In genomic region chr15:98973015-98973614, GRCm38 (mm10) we compare ENCODE assay signal across 12 mouse cellular contexts. TPM values are rescaled to one million over a fixed set of nuclear protein-coding genes. Genes with fewer than 3 reads are reported as not detected.
DNase-seq lines count a peak whose midpoint lies in the region; ATAC-seq lines count a peak whose summit lies in the region.
"Had no signal": no experiment of that assay in that cellular context is flagged by ENCODE, and none has a peak within 500 bp of the region (broad histone marks: within the 10 kb centered on the region; RNA-seq: fewer than 3 reads in every experiment).

No protein-coding gene starts in this region.

- no peaks in the 10 kb centered on the region for H3K27me3 ChIP-seq in embryonic facial prominence, embryonic 13.5 days
- H3K27me3 ChIP-seq in hindbrain, embryonic 15.5 days = no peaks in the 10 kb centered on the region
- no peaks in the 10 kb centered on the region for H3K27me3 ChIP-seq in midbrain, embryonic 13.5 days

- intact Hi-C loops in heart, postnatal 14 days (cut with DNase I) = no loop called here

- peak overlapping the region; percentile 58 for H3K27ac ChIP-seq in embryonic facial prominence, embryonic 13.5 days
- H3K27ac ChIP-seq in hindbrain, embryonic 15.5 days (replicated peaks) = peak overlapping the region; percentile 99
- peak overlapping the region; percentile 99 for H3K27ac ChIP-seq in midbrain, embryonic 13.5 days

- ATAC-seq in embryonic facial prominence, embryonic 13.5 days (ENCODE audit: insufficient number of reproducible peaks, insufficient read depth, low FRiP score, low TSS enrichment, low read depth) = no peak
- ATAC-seq in hindbrain, embryonic 15.5 days (ENCODE audit: low FRiP score, low read depth) = no peak
- ATAC-seq in midbrain, embryonic 13.5 days = no peak
- ATAC-seq in megakaryocyte-erythroid progenitor cell, adult 5-6 weeks (replicated peaks; ENCODE audit: low FRiP score, low TSS enrichment, poor library complexity, severe bottlenecking) = no peak

- no peaks in the 10 kb centered on the region for H3K36me3 ChIP-seq in embryonic facial prominence, embryonic 13.5 days
- no peaks in the 10 kb centered on the region for H3K36me3 ChIP-seq in hindbrain, embryonic 15.5 days
- H3K36me3 ChIP-seq in midbrain, embryonic 13.5 days = no peaks in the 10 kb centered on the region

- WGBS in embryonic facial prominence, embryonic 13.5 days = 80% methylated on average over 9 of the region's 9 CpGs
- 58% methylated on average over 9 of the region's 9 CpGs for WGBS in hindbrain, embryonic 15.5 days
- WGBS in midbrain, embryonic 13.5 days = 83% methylated on average over 9 of the region's 9 CpGs

- peak; percentile 58 for DNase-seq in brain, adult 2 months (ENCODE audit: low read depth, low spot score)
- no peak for DNase-seq in left cerebral cortex, adult 8-10 months (ENCODE audit: low spot score in 2 of 2)
- DNase-seq in heart, postnatal 14 days = no peak
- DNase-seq: lung, adult 2 months had no signal

- no peaks in the 10 kb centered on the region for H3K9me3 ChIP-seq in embryonic facial prominence, embryonic 13.5 days
- H3K9me3 ChIP-seq in hindbrain, embryonic 15.5 days = no peaks in the 10 kb centered on the region
- H3K9me3 ChIP-seq in midbrain, embryonic 13.5 days = no peaks in the 10 kb centered on the region

- H3K9ac ChIP-seq in embryonic facial prominence, embryonic 13.5 days = no peak overlapping the region
- no peak overlapping the region for H3K9ac ChIP-seq in hindbrain, embryonic 15.5 days
- H3K9ac ChIP-seq in midbrain, embryonic 13.5 days (replicated peaks) = no peak overlapping the region

- no peak overlapping the region for H3K4me2 ChIP-seq in embryonic facial prominence, embryonic 13.5 days
- H3K4me2 ChIP-seq in hindbrain, embryonic 15.5 days = no peak overlapping the region
- no peak overlapping the region for H3K4me2 ChIP-seq in midbrain, embryonic 13.5 days (replicated peaks)

- H3K4me3 ChIP-seq in embryonic facial prominence, embryonic 13.5 days = no peak overlapping the region
- H3K4me3 ChIP-seq in hindbrain, embryonic 15.5 days = no peak overlapping the region
- no peak overlapping the region for H3K4me3 ChIP-seq in midbrain, embryonic 13.5 days (replicated peaks)
- H3K4me3 ChIP-seq: erythroblast, embryonic 14.5 days had no signal

- peaks cover 58% of the 10 kb centered on the region for H3K4me1 ChIP-seq in embryonic facial prominence, embryonic 13.5 days
- H3K4me1 ChIP-seq in hindbrain, embryonic 15.5 days (replicated peaks) = peaks cover 70% of the 10 kb centered on the region
- H3K4me1 ChIP-seq in midbrain, embryonic 13.5 days (replicated peaks) = peaks cover 72% of the 10 kb centered on the region

RNA-seq across cellular contexts. Expression of gene Tuba1a, which starts 19.6 kb away (rescaled TPM):
- 1,291 and 1,480 TPM in 2 replicates for polyA plus RNA-seq in embryonic facial prominence, embryonic 13.5 days (2015; fragmentation: Nextera tagmentation; extraction: Ambion mirVana)
- polyA plus RNA-seq in hindbrain, embryonic 15.5 days (2015; fragmentation: Nextera tagmentation; extraction: Ambion mirVana) = 14,750 and 15,534 TPM in 2 replicates
- 15,883 and 15,999 TPM in 2 replicates for polyA plus RNA-seq in midbrain, embryonic 13.5 days (2015; fragmentation: Nextera tagmentation; extraction: Ambion mirVana)
- 100 to 1,000 TPM; 904 to 960 (median 945) TPM for total RNA-seq in left cerebral cortex, adult 8-10 months (2022)
- 4.5 and 10.2 TPM in 2 replicates for total RNA-seq in megakaryocyte-erythroid progenitor cell, adult 5-6 weeks (2014; fragmentation: Nextera tagmentation)
- total RNA-seq in megakaryocyte-erythroid progenitor cell, adult 5-6 weeks (2017) = 9.7 and 16.0 TPM in 2 replicates
- 100 to 1,000 TPM; 116 to 154 TPM for total RNA-seq in heart, postnatal 14 days (2021)

RNA-seq across cellular contexts. Expression of gene Gm49450, which starts 19.8 kb away (rescaled TPM):
- not detected in 2 replicates for polyA plus RNA-seq in embryonic facial prominence, embryonic 13.5 days (2015; fragmentation: Nextera tagmentation; extraction: Ambion mirVana)
- polyA plus RNA-seq in hindbrain, embryonic 15.5 days (2015; fragmentation: Nextera tagmentation; extraction: Ambion mirVana) = not detected in 2 replicates
- polyA plus RNA-seq in midbrain, embryonic 13.5 days (2015; fragmentation: Nextera tagmentation; extraction: Ambion mirVana) = not detected in 2 replicates
- total RNA-seq in left cerebral cortex, adult 8-10 months (2022) = not detected
- total RNA-seq in megakaryocyte-erythroid progenitor cell, adult 5-6 weeks (2014; fragmentation: Nextera tagmentation) = not detected in 2 replicates
- total RNA-seq in megakaryocyte-erythroid progenitor cell, adult 5-6 weeks (2017) = not detected in 2 replicates
- not detected for total RNA-seq in heart, postnatal 14 days (2021)
- total RNA-seq: left cerebral cortex, adult 18-20 months; MEL had no signal
- polyA plus RNA-seq: erythroblast, embryonic 14.5 days; heart, embryonic 14.5 days had no signal

RNA-seq across cellular contexts. Expression of gene Tuba1b, which starts 38.8 kb away (rescaled TPM):
- 1,422 and 1,651 TPM in 2 replicates for polyA plus RNA-seq in embryonic facial prominence, embryonic 13.5 days (2015; fragmentation: Nextera tagmentation; extraction: Ambion mirVana)
- polyA plus RNA-seq in hindbrain, embryonic 15.5 days (2015; fragmentation: Nextera tagmentation; extraction: Ambion mirVana) = 1,411 and 1,419 TPM in 2 replicates
- 1,161 and 1,231 TPM in 2 replicates for polyA plus RNA-seq in midbrain, embryonic 13.5 days (2015; fragmentation: Nextera tagmentation; extraction: Ambion mirVana)
- 100 to 1,000 TPM; 560 to 600 (median 569) TPM for total RNA-seq in left cerebral cortex, adult 8-10 months (2022)
- total RNA-seq in megakaryocyte-erythroid progenitor cell, adult 5-6 weeks (2014; fragmentation: Nextera tagmentation) = 2,322 and 3,225 TPM in 2 replicates
- total RNA-seq in megakaryocyte-erythroid progenitor cell, adult 5-6 weeks (2017) = 801 and 969 TPM in 2 replicates
- 100 to 1,000 TPM; 164 to 218 TPM for total RNA-seq in heart, postnatal 14 days (2021)

RNA-seq across cellular contexts. Expression of gene Lmbr1l, which starts 55.1 kb away (rescaled TPM):
- polyA plus RNA-seq in embryonic facial prominence, embryonic 13.5 days (2015; fragmentation: Nextera tagmentation; extraction: Ambion mirVana) = 26.8 and 27.8 TPM in 2 replicates
- 26.8 and 29.3 TPM in 2 replicates for polyA plus RNA-seq in hindbrain, embryonic 15.5 days (2015; fragmentation: Nextera tagmentation; extraction: Ambion mirVana)
- polyA plus RNA-seq in midbrain, embryonic 13.5 days (2015; fragmentation: Nextera tagmentation; extraction: Ambion mirVana) = 40.7 and 50.1 TPM in 2 replicates
- 10 to 100 TPM; 13.7 to 17.9 (median 14.7) TPM for total RNA-seq in left cerebral cortex, adult 8-10 months (2022)
- 8.7 and 14.5 TPM in 2 replicates for total RNA-seq in megakaryocyte-erythroid progenitor cell, adult 5-6 weeks (2014; fragmentation: Nextera tagmentation)
- total RNA-seq in megakaryocyte-erythroid progenitor cell, adult 5-6 weeks (2017) = 5.7 and 12.0 TPM in 2 replicates
- 10 to 100 TPM; 13.6 to 13.7 TPM for total RNA-seq in heart, postnatal 14 days (2021)

RNA-seq across cellular contexts. Expression of gene Tuba1c, which starts 56.6 kb away (rescaled TPM):
- 109 and 124 TPM in 2 replicates for polyA plus RNA-seq in embryonic facial prominence, embryonic 13.5 days (2015; fragmentation: Nextera tagmentation; extraction: Ambion mirVana)
- 22.5 and 25.3 TPM in 2 replicates for polyA plus RNA-seq in hindbrain, embryonic 15.5 days (2015; fragmentation: Nextera tagmentation; extraction: Ambion mirVana)
- 37.3 and 41.4 TPM in 2 replicates for polyA plus RNA-seq in midbrain, embryonic 13.5 days (2015; fragmentation: Nextera tagmentation; extraction: Ambion mirVana)
- 10 to 100 TPM; 41.1 to 59.7 (median 56.5) TPM for total RNA-seq in left cerebral cortex, adult 8-10 months (2022)
- total RNA-seq in megakaryocyte-erythroid progenitor cell, adult 5-6 weeks (2014; fragmentation: Nextera tagmentation) = 85.6 and 109 TPM in 2 replicates
- total RNA-seq in megakaryocyte-erythroid progenitor cell, adult 5-6 weeks (2017) = 34.5 and 41.4 TPM in 2 replicates
- total RNA-seq in heart, postnatal 14 days (2021) = 10 to 100 TPM; 42.2 to 57.4 TPM

Comparison
In these comparisons a context has a peak if more than half of its experiments do, and no peak if none do; other contexts are left out.
1. RNA of gene Tuba1a, which starts 19.6 kb away (total RNA-seq): 904 to 960 TPM in left cerebral cortex, adult 8-10 months and 116 to 154 TPM in heart, postnatal 14 days; 4.5 to 16.0 TPM in megakaryocyte-erythroid progenitor cell, adult 5-6 weeks; every median in the first group is over 4 times any median in the second.
2. Peak in every context shown above with its lines, with median percentiles within 50 percentile points of each other: H3K27ac ChIP-seq.